Mouse (Mus musculus): ENCODE data around the gene Rufy2. TPM values are rescaled to one million over a fixed set of nuclear protein-coding genes. Genes with fewer than 3 reads are reported as not detected.
A peak's percentile ranks its signal among the peaks of the same experiment; 100 is the strongest.

Rufy2 gene
- polyA plus RNA-seq, 1 experiment: 7.0 TPM

GRCm38 (mm10) chr10:63060406-63060805 lies 80.4 kb downstream of the Rufy2 start:
- no peaks in the 10 kb centered on the region for H3K4me1 ChIP-seq (ENCODE audit: control insufficient read depth, insufficient read depth, low read length)
- TF ChIP-seq POLR2A (IDR thresholded peaks at IDR 0.05; ENCODE audit: borderline replicate concordance, control insufficient read depth, low read depth, low read length) (no peak), CTCF (IDR thresholded peaks at IDR 0.05; ENCODE audit: control insufficient read depth, insufficient read depth, low read length) (no peak)
- H3K27ac ChIP-seq (ENCODE audit: control insufficient read depth, insufficient read depth, low read depth, low read length, poor library complexity): no peak overlapping the region
- H3K4me3 ChIP-seq (replicated peaks; ENCODE audit: control insufficient read depth, low read depth, low read length): no peak overlapping the region
- 31% methylated on average over 11 of the region's 11 CpGs for WGBS

GRCm38 (mm10) chr10:63061266-63061665 lies 81.2 kb downstream of the Rufy2 start:
- 86% methylated on average over 12 of the region's 12 CpGs for WGBS
- Histone ChIP-seq H3K27ac (ENCODE audit: control insufficient read depth, insufficient read depth, low read depth, low read length, poor library complexity) (no peak overlapping the region), H3K4me3 (replicated peaks; ENCODE audit: control insufficient read depth, low read depth, low read length) (no peak overlapping the region)

GRCm38 (mm10) chr10:63062696-63063095 lies 82.7 kb downstream of the Rufy2 start:
- Histone ChIP-seq H3K4me1 (ENCODE audit: control insufficient read depth, insufficient read depth, low read length) (no peaks in the 10 kb centered on the region), H3K4me3 (replicated peaks; ENCODE audit: control insufficient read depth, low read depth, low read length) (no peak overlapping the region), H3K27ac (ENCODE audit: control insufficient read depth, insufficient read depth, low read depth, low read length, poor library complexity) (no peak overlapping the region)
- TF ChIP-seq CTCF (IDR thresholded peaks at IDR 0.05; ENCODE audit: control insufficient read depth, insufficient read depth, low read length): no peak
- TF ChIP-seq POLR2A (IDR thresholded peaks at IDR 0.05; ENCODE audit: borderline replicate concordance, control insufficient read depth, low read depth, low read length): no peak
- WGBS: 88% methylated on average over 5 of the region's 5 CpGs

More at GRCm38 (mm10) chr10:63061266-63061665, 81.2 kb downstream of the Rufy2 start:
- no peaks in the 10 kb centered on the region for H3K4me1 ChIP-seq (ENCODE audit: control insufficient read depth, insufficient read depth, low read length)
- no peak for TF ChIP-seq POLR2A (IDR thresholded peaks at IDR 0.05; ENCODE audit: borderline replicate concordance, control insufficient read depth, low read depth, low read length)
- TF ChIP-seq CTCF (IDR thresholded peaks at IDR 0.05; ENCODE audit: control insufficient read depth, insufficient read depth, low read length): no peak

GRCm38 (mm10) chr10:63063365-63063764 lies 83.3 kb downstream of the Rufy2 start:
- Histone ChIP-seq H3K4me1 (ENCODE audit: control insufficient read depth, insufficient read depth, low read length) (no peaks in the 10 kb centered on the region), H3K27ac (ENCODE audit: control insufficient read depth, insufficient read depth, low read depth, low read length, poor library complexity) (no peak overlapping the region), H3K4me3 (replicated peaks; ENCODE audit: control insufficient read depth, low read depth, low read length) (no peak overlapping the region)
- TF ChIP-seq POLR2A (IDR thresholded peaks at IDR 0.05; ENCODE audit: borderline replicate concordance, control insufficient read depth, low read depth, low read length) (no peak), CTCF (IDR thresholded peaks at IDR 0.05; ENCODE audit: control insufficient read depth, insufficient read depth, low read length) (no peak)
- WGBS: 80% methylated on average over 7 of the region's 7 CpGs

DNA sequence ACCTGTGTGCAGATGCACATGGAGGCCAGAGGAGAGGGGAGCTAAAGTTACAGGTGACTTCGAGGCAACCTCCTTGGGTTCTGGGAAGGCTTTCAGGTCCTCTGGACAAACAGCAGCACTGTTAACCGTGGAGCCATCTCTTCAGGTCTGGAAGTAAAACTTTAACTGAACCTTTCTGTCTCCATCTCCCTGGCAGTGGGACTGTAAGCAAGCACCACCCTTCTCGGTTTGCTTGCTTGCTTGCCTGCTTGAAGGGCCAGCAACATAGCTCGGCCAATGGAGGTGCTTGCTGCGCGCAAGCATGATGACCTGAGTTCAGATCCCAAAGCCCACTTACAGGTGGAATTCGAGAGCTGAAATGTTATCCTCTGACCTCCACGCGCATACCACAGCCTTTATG lies 84.5 kb downstream of the Rufy2 start:
- H3K27ac ChIP-seq (ENCODE audit: control insufficient read depth, insufficient read depth, low read depth, low read length, poor library complexity): no peak overlapping the region
- TF ChIP-seq POLR2A (IDR thresholded peaks at IDR 0.05; ENCODE audit: borderline replicate concordance, control insufficient read depth, low read depth, low read length) (no peak), CTCF (IDR thresholded peaks at IDR 0.05; ENCODE audit: control insufficient read depth, insufficient read depth, low read length) (no peak)
- no peak overlapping the region for H3K4me3 ChIP-seq (replicated peaks; ENCODE audit: control insufficient read depth, low read depth, low read length)
- H3K4me1 ChIP-seq (ENCODE audit: control insufficient read depth, insufficient read depth, low read length): no peaks in the 10 kb centered on the region
- 83% methylated on average over 9 of the region's 9 CpGs for WGBS

- no peaks in the 10 kb centered on the region for H3K4me1 ChIP-seq (ENCODE audit: control insufficient read depth, insufficient read depth, low read length)
- WGBS: 72% methylated on average over 8 of the region's 8 CpGs
These were observed 85.5 kb downstream of the Rufy2 start for GRCm38 (mm10) chr10:63065561-63065960.

GRCm38 (mm10) chr10:63065988-63066387 lies 86.0 kb downstream of the Rufy2 start:
- 12% methylated on average over 5 of the region's 5 CpGs for WGBS
- Histone ChIP-seq H3K27ac (ENCODE audit: control insufficient read depth, insufficient read depth, low read depth, low read length, poor library complexity) (no peak overlapping the region), H3K4me3 (replicated peaks; ENCODE audit: control insufficient read depth, low read depth, low read length) (no peak overlapping the region), H3K4me1 (ENCODE audit: control insufficient read depth, insufficient read depth, low read length) (no peaks in the 10 kb centered on the region)
- peak; percentile 75 for TF ChIP-seq CTCF (IDR thresholded peaks at IDR 0.05; ENCODE audit: control insufficient read depth, insufficient read depth, low read length)
- TF ChIP-seq POLR2A (IDR thresholded peaks at IDR 0.05; ENCODE audit: borderline replicate concordance, control insufficient read depth, low read depth, low read length): no peak

More at GRCm38 (mm10) chr10:63065561-63065960, 85.5 kb downstream of the Rufy2 start:
- Histone ChIP-seq H3K27ac (ENCODE audit: control insufficient read depth, insufficient read depth, low read depth, low read length, poor library complexity) (no peak overlapping the region), H3K4me3 (replicated peaks; ENCODE audit: control insufficient read depth, low read depth, low read length) (no peak overlapping the region)
- TF ChIP-seq CTCF (IDR thresholded peaks at IDR 0.05; ENCODE audit: control insufficient read depth, insufficient read depth, low read length) (no peak), POLR2A (IDR thresholded peaks at IDR 0.05; ENCODE audit: borderline replicate concordance, control insufficient read depth, low read depth, low read length) (no peak)

Other genes with a start within 250 kb of the Rufy2 start
- 59.8 and 89.0 TPM in 2 replicates for gene Ccar1, start 187.9 kb upstream of the Rufy2 start, polyA plus RNA-seq (2011; ENCODE audit: insufficient read depth, insufficient read length, low replicate concordance, missing spikeins)
- 1.3 and 2.2 TPM in 2 replicates for gene Tet1, start 71.2 kb upstream of the Rufy2 start, polyA plus RNA-seq (2011; ENCODE audit: insufficient read depth, insufficient read length, low replicate concordance, missing spikeins)
- 5.6 and 7.3 TPM in 2 replicates for gene Slc25a16, start 59.6 kb upstream of the Rufy2 start, polyA plus RNA-seq (2011; ENCODE audit: insufficient read depth, insufficient read length, low replicate concordance, missing spikeins)
- gene Dna2, start 33.2 kb upstream of the Rufy2 start, polyA plus RNA-seq (2011; ENCODE audit: insufficient read depth, insufficient read length, low replicate concordance, missing spikeins): 29.5 and 38.9 TPM in 2 replicates
- 73.5 and 89.4 TPM in 2 replicates for gene Hnrnph3, start 44.0 kb downstream of the Rufy2 start, polyA plus RNA-seq (2011; ENCODE audit: insufficient read depth, insufficient read length, low replicate concordance, missing spikeins)
- gene Pbld2, start 44.1 kb downstream of the Rufy2 start, polyA plus RNA-seq (2011; ENCODE audit: insufficient read depth, insufficient read length, low replicate concordance, missing spikeins): 0.82 TPM in 1 of 2 replicates, not detected in the other
- gene Pbld1, start 79.9 kb downstream of the Rufy2 start, polyA plus RNA-seq (2011; ENCODE audit: insufficient read depth, insufficient read length, low replicate concordance, missing spikeins): 3.7 and 5.0 TPM in 2 replicates
- not detected in 2 replicates for gene Atoh7, start 119.4 kb downstream of the Rufy2 start, polyA plus RNA-seq (2011; ENCODE audit: insufficient read depth, insufficient read length, low replicate concordance, missing spikeins)
- 0.31 TPM in 1 of 2 replicates, not detected in the other for gene Mypn, start 223.7 kb downstream of the Rufy2 start, polyA plus RNA-seq (2011; ENCODE audit: insufficient read depth, insufficient read length, low replicate concordance, missing spikeins)

All from bone marrow, adult 2 months (tissue).